37 mouse cellular contexts compared by ENCODE assay signal in the genomic region with DNA sequence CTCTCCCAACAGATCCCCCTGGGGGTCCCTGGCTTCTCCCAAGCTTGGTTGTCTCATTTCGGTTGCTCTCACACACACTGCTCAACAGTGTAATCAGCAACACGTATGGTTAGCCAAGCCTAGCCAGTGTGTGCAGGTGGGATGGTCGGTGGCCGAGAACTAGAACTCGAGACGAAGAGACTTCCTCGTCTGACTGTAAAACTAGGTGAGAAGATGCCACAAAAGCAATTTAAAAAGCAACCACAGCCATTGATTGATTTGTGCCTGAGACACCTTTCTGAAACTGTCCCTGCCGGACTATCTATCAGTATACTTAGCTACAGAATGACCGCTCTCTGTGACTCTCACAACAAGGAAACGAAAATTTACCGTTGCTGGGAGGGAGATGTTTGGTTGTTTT. TPM values are rescaled to one million over a fixed set of nuclear protein-coding genes. Genes with fewer than 3 reads are reported as not detected.
DNase-seq lines count a peak whose midpoint lies in the region; ATAC-seq lines count a peak whose summit lies in the region.
"Had no signal": no experiment of that assay in that cellular context is flagged by ENCODE, and none has a peak within 500 bp of the region (broad histone marks: within the 10 kb centered on the region; RNA-seq: fewer than 3 reads in every experiment).

No protein-coding gene starts in this region.

- H3K4me1 ChIP-seq in heart, embryonic 10.5 days = peaks cover 27% of the 10 kb centered on the region
- H3K4me1 ChIP-seq in heart, embryonic 15.5 days (replicated peaks) = peaks cover 34% of the 10 kb centered on the region
- H3K4me1 ChIP-seq: forebrain, embryonic 15.5 days; hindbrain, embryonic 15.5 days; liver, embryonic 13.5 days; midbrain, embryonic 12.5 days; neural tube, embryonic 12.5 days had no signal

- H3K27ac ChIP-seq in heart, embryonic 10.5 days = peak overlapping the region; percentile 10; the same call in 1 of the 2 replicates
- H3K27ac ChIP-seq in heart, embryonic 15.5 days = peak overlapping the region; percentile 37
- H3K27ac ChIP-seq: embryonic facial prominence, embryonic 13.5 days; forebrain, embryonic 10.5 days; forebrain, embryonic 15.5 days; hindbrain, embryonic 10.5 days; hindbrain, embryonic 15.5 days; limb, embryonic 10.5 days; limb, embryonic 15.5 days; liver, embryonic 13.5 days; midbrain, embryonic 12.5 days; neural tube, embryonic 12.5 days; stomach, postnatal 0 days had no signal

- H3K4me2 ChIP-seq in heart, embryonic 15.5 days = no peak overlapping the region
- H3K4me2 ChIP-seq: embryonic facial prominence, embryonic 13.5 days; forebrain, embryonic 15.5 days; hindbrain, embryonic 15.5 days; limb, embryonic 15.5 days; liver, embryonic 13.5 days; midbrain, embryonic 12.5 days; neural tube, embryonic 12.5 days had no signal

- no peak overlapping the region for H3K4me3 ChIP-seq in heart, embryonic 10.5 days
- no peak overlapping the region for H3K4me3 ChIP-seq in heart, embryonic 15.5 days
- H3K4me3 ChIP-seq: embryonic facial prominence, embryonic 13.5 days; forebrain, embryonic 10.5 days; forebrain, embryonic 15.5 days; hindbrain, embryonic 10.5 days; hindbrain, embryonic 15.5 days; limb, embryonic 10.5 days; limb, embryonic 15.5 days; liver, embryonic 13.5 days; megakaryocyte, embryonic 14.5 days; midbrain, embryonic 12.5 days; myocyte; neural tube, embryonic 12.5 days had no signal

- no peak overlapping the region for H3K9ac ChIP-seq in heart, embryonic 15.5 days
- H3K9ac ChIP-seq: embryonic facial prominence, embryonic 13.5 days; forebrain, embryonic 15.5 days; hindbrain, embryonic 15.5 days; limb, embryonic 15.5 days; liver, embryonic 13.5 days; midbrain, embryonic 12.5 days; neural tube, embryonic 12.5 days had no signal

- no peaks in the 10 kb centered on the region for H3K27me3 ChIP-seq in heart, embryonic 10.5 days (ENCODE audit: insufficient read depth, poor library complexity, severe bottlenecking)
- H3K27me3 ChIP-seq in heart, embryonic 15.5 days = no peaks in the 10 kb centered on the region
- H3K27me3 ChIP-seq: embryonic facial prominence, embryonic 13.5 days; forebrain, embryonic 15.5 days; hindbrain, embryonic 15.5 days; limb, embryonic 15.5 days; liver, embryonic 13.5 days; midbrain, embryonic 12.5 days; neural tube, embryonic 12.5 days had no signal

- 87% methylated on average over 11 of the region's 11 CpGs for WGBS in heart, embryonic 10.5 days
- 69% methylated on average over 11 of the region's 11 CpGs for WGBS in heart, embryonic 15.5 days

- H3K9me3 ChIP-seq in heart, embryonic 10.5 days = no peaks in the 10 kb centered on the region
- H3K9me3 ChIP-seq in heart, embryonic 15.5 days (replicated peaks) = no peaks in the 10 kb centered on the region
- H3K9me3 ChIP-seq: embryonic facial prominence, embryonic 13.5 days; forebrain, embryonic 10.5 days; forebrain, embryonic 15.5 days; hindbrain, embryonic 10.5 days; hindbrain, embryonic 15.5 days; limb, embryonic 10.5 days; limb, embryonic 15.5 days; liver, embryonic 13.5 days; megakaryocyte, embryonic 14.5 days; midbrain, embryonic 12.5 days; neural tube, embryonic 12.5 days had no signal

- peaks cover 18% of the 10 kb centered on the region for H3K36me3 ChIP-seq in heart, embryonic 10.5 days
- H3K36me3 ChIP-seq in heart, embryonic 15.5 days = no peaks in the 10 kb centered on the region
- H3K36me3 ChIP-seq: forebrain, embryonic 10.5 days; forebrain, embryonic 15.5 days; hindbrain, embryonic 10.5 days; hindbrain, embryonic 15.5 days; limb, embryonic 10.5 days; liver, embryonic 13.5 days; midbrain, embryonic 12.5 days; neural tube, embryonic 12.5 days had no signal

- intact Hi-C loops in gastrocnemius, postnatal 36 days (cut with DNase I) = no loop called here

- no peak for DNase-seq in heart, embryonic 10.5 days (ENCODE audit: low spot score)
- no peak for DNase-seq in heart, adult 18-20 months
- DNase-seq in heart, adult 9 months (ENCODE audit: low spot score in 2 of 2) = no peak
- peak; percentile 55 to 56 for DNase-seq in B cell, adult 2 months
- peak; percentile 51 to 63 for DNase-seq in spleen, postnatal 36 days (ENCODE audit: low spot score in 2 of 2)
- no peak for DNase-seq in gastrocnemius, postnatal 36 days
- DNase-seq: adrenal gland, adult 2 months; cerebellum, adult 8-10 months; cerebellum, postnatal 36 days; embryo, embryonic 11 days; gastrocnemius, postnatal 25 days; kidney, adult 11 months; kidney, postnatal 14 days; layer of hippocampus, adult 9-11 months; liver, embryonic 13.5 days; lung, adult 18-20 months; lung, postnatal 4 days; right cerebral cortex, postnatal 4 days; thymus, adult 18-20 months; thymus, postnatal 36 days had no signal

- ATAC-seq in heart, embryonic 15.5 days (replicated peaks; ENCODE audit: insufficient number of reproducible peaks, insufficient read depth, low FRiP score, low read depth) = no peak
- ATAC-seq: activated CD4-positive, CD25-positive, alpha-beta regulatory T cell, adult 4 months; CD4-positive, CD25-positive, alpha-beta regulatory T cell, adult 4 months; forebrain, embryonic 15.5 days; inflammation-experienced regulatory T-cells, adult 6 months; lung, postnatal 0 days had no signal

RNA-seq across cellular contexts. Expression of a gene that starts 37.6 kb away (rescaled TPM):
- 30.1 and 39.6 TPM in 2 replicates for polyA plus RNA-seq in heart, embryonic 10.5 days (2016; fragmentation: Nextera tagmentation; extraction: Ambion mirVana)
- 10 to 100 TPM; 90.7 to 99.5 TPM for total RNA-seq in heart, adult 18-20 months (2021)
- polyA plus RNA-seq in heart, embryonic 15.5 days (2015; fragmentation: Nextera tagmentation; extraction: Ambion mirVana) = 40.0 and 48.5 TPM in 2 replicates
- total RNA-seq in gastrocnemius, postnatal 36 days (2021) = 10 to 100 TPM; 29.6 to 35.6 TPM

Comparison
In these comparisons a context has a peak if more than half of its experiments do, and no peak if none do; other contexts are left out.
1. DNase-seq: peak in B cell, adult 2 months (2 of 2) and spleen, postnatal 36 days (2 of 2); none in heart, embryonic 10.5 days (single experiment), heart, adult 18-20 months (0 of 2), heart, adult 9 months (0 of 2) and gastrocnemius, postnatal 36 days (0 of 2).